Mouse (Mus musculus): ENCODE measurements around the gene Nup107.
"Not testable (repeated sequence)": the region's sequence is repeated elsewhere in the genome, so short reads cannot be mapped to it uniquely, and the experiment has no call there.

The Nup107 gene

GRCm38 (mm10) chr10:117737498-117737897 is 55.0 kb downstream of the Nup107 start:
- in situ Hi-C loops (cut with MboI): not testable (repeated sequence)

DNA sequence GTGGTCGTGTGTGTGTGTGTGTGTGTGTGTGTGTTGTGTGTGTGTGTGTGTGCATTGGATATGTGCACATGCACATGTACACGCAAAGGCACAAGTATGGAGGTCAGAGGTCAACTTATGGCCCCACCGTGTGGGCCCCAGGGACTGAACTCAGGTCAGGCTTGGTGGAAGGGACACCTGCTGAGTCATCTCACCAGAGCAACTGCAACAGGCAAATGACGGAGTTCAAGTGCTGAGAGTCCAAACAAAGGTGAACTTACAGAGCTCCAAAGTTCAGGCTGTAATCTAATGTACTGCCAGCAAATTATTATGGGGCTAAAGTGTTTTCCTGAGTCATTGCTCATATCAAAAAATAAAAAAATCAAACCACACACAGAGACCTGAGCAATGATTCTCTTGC is 55.4 kb downstream of the Nup107 start:
- in situ Hi-C loops (cut with MboI): no loop called here

DNA sequence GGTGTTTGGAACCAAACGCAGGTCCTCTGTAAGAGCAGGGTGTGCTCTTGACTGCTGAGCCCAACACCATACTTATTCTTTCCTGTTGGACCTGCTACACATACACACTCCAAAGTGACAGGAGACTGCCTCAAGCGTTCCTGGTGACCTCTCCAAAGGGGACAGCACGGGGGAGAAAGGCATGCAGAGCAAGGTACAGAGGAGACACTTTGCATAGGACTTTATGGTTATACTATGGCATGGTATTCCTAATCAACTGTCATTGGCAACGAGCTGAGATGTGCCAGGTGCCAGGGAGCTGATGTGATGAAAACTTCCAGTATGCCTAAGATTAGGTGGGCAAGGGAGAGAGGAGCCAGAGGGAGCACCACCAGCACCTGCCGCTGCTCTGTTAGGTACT is 55.9 kb downstream of the Nup107 start:
- in situ Hi-C loops (cut with MboI): no loop called here

- in situ Hi-C loops (cut with MboI): not testable (repeated sequence)
These were observed 57.1 kb downstream of the Nup107 start for GRCm38 (mm10) chr10:117735396-117735795.

DNA sequence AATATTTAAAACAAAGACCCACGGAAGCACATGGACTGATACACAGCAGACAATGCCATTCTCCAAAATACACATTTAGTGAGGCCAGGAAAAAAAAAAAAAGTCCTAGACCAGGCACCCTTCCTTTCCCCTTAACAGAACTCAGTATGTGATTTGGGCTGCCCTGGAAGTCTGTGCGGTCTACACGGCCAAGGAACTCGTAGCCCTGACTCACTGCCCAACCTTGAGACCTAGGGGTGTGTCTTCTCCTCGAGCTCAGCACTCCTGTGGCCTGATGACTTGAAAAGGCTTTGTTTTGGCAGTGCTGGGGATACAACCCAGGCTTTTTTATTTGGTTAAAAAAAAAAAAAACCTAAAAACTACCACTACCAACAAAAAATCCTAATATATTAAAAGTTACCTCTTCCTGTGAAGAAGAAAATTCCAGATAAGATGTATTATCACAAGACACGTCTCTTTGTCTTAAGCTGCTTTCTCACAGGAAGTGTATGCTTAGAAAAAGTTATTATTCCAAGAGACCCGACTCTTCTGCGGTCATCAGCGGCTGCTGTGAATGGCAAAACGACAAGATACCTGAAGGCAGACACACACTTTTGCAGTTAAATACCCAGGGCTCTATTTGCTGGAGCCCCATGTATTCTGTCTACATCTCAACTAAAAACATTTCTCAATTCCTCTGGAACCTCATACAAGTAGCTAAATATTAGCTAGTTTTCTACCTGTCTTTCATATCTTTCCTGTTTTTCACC is 58.2 kb downstream of the Nup107 start:
- in situ Hi-C loops (cut with MboI): not testable (repeated sequence)

DNA sequence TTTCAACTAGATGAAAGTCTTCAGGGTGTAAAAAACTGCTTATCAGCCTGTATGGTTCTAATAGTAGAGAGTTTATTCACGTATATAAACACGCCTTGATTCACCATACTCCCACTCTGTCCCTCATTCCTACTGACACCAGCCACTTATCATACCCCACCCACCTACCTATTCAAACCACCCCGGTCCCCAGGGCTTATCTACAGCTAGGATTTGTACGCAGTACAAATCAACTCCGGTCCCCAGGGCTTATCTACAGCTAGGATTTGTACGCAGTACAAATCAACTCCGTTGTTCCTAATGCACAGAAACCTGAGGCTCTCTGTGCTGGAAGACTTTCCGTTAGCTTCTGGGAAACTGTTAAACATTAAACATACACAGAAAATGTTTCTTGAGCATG is 58.9 kb downstream of the Nup107 start:
- in situ Hi-C loops (cut with MboI): not testable (repeated sequence)

- in situ Hi-C loops (cut with MboI): no loop called here
These were observed 59.4 kb downstream of the Nup107 start for GRCm38 (mm10) chr10:117732962-117733592.

- in situ Hi-C loops (cut with MboI): no loop called here
These were observed 60.3 kb downstream of the Nup107 start for GRCm38 (mm10) chr10:117732184-117732583.

- in situ Hi-C loops (cut with MboI): no loop called here
These were observed 61.0 kb downstream of the Nup107 start for GRCm38 (mm10) chr10:117731244-117732101.

DNA sequence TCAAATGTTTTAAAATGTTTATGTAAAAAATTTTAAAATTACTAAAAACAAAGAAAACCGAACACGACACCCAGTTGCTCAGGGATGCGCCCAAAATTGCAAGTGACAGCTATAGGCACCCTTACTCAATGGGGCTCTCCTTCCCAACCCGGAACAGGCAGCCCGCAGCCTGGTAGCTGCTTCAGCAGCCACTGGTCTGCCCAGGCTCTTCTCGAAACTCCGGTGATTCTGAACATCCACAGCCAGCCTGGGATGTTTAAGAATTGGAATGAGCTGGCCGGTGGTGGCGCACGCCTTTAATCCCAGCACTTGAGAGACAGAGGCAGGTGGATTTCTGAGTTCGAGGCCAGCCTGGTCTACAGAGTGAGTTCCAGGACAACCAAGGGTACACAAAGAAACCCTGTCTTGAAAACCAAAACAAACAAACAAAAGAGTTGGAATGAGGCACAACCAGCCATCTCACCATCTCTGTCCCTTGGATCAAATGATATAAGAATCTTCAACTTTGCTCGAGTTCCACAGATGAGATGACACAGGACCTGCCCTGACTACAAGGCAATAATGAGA is 61.8 kb downstream of the Nup107 start:
- in situ Hi-C loops (cut with MboI): no loop called here

- in situ Hi-C loops (cut with MboI): no loop called here
These were observed 62.4 kb downstream of the Nup107 start for GRCm38 (mm10) chr10:117730140-117730539.

DNA sequence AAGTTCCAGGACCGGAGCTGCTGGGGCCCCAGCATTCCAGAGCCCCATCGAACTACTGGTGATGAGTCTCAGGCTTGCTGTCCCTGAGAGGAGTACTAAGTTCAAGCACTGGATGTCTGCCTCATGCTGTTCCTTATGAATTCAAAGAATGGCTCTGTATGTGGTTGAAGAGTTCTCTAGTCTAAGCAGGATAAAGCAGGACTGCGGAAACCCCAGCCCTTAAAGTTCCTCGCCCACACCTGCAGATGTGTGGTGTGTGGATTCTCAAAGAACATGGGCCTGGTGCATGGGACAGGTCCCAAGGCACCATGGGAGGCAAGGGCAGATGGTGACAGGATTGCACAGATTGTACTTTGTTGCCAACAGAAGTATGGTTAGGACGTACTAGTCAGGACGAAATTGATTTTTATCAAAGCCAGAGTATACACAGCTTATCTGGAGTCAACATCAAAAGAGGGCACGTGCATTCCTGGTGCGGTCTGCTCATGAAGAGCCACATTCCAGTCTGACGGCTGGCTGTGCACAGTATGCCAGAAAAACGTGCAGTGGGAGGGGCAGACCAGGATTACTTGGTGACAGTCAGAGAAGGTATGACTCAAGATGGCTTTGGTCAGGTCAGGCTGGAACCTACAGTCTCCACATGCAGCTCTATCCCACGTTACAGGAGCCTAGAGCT is 63.2 kb downstream of the Nup107 start:
- in situ Hi-C loops (cut with MboI): no loop called here

DNA sequence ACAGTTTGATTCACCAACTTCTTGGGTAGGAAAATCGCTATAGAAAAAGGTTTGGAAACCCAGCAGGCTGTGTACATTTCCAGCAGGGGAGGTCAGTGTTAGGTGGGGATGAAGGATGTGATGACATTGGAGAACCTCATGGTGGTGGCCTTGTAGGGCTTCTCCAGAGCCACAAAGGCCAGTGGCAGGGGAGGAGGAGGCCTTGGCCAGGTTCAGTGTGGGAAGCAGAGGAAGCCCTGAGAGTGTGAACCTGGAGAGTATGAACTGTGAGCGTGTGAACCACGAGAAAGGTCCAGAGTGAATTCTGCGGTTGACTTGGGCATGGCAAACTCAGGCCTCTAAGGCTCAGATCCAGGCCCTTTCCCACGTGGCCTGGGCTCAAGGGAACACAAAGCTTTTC is 63.9 kb downstream of the Nup107 start:
- in situ Hi-C loops (cut with MboI): no loop called here

DNA sequence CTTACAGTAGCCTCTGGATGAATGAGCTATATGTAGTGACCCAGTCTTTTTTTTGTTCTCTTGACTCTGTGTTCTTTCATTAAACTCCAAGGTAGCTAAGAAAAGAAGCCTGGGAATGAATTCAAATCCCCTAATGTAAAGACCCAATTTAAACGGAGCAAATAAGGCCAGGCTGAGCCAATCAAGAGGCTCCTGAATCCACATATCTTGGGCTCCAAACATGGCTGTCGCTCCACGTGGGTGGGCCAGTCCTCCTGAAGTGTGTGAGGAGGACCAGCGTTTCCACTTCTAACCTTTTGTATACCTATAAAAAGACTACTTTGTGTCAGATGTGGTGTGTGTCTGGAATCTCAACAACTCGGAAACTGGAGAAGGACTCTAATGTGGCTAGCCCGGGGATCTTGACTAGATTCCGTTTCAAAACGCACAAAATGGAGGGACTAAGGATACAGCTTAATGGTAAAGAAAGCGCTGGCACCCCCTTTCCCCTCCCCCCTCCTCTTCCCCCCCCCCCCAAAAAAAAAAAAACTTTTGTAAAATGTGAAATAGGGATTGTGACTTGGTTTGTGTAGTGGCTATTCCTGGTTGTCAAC is 64.9 kb downstream of the Nup107 start:
- in situ Hi-C loops (cut with MboI): no loop called here

DNA sequence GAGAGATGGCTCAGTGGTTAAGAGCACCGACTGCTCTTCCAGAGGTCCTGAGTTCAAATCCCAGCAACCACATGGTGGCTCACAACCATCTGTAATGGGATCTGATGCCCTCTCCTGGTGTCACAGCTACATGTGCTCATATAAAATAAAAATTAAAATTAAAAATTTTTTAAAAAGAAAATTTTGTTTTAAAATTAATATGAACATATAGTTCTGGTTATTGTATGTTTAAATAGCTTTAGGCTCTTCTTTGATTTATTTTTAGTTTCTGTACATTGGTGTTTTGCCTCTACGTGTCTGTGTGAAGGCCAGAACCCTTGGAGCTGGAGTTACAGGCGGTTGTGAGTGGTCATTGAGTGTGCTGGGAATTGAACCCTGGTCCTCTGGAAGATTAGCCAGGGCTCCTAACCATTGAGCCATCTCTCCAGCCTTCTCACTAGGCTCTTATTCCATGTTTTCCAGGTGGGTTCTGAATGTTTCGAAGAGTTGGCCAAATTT is 65.6 kb downstream of the Nup107 start:
- in situ Hi-C loops (cut with MboI): no loop called here

- in situ Hi-C loops (cut with MboI): no loop called here
These were observed 66.2 kb downstream of the Nup107 start for GRCm38 (mm10) chr10:117726350-117726749.

GRCm38 (mm10) chr10:117725671-117726070 is 66.8 kb downstream of the Nup107 start:
- in situ Hi-C loops (cut with MboI): no loop called here

GRCm38 (mm10) chr10:117724804-117725361 is 67.6 kb downstream of the Nup107 start:
- in situ Hi-C loops (cut with MboI): no loop called here

DNA sequence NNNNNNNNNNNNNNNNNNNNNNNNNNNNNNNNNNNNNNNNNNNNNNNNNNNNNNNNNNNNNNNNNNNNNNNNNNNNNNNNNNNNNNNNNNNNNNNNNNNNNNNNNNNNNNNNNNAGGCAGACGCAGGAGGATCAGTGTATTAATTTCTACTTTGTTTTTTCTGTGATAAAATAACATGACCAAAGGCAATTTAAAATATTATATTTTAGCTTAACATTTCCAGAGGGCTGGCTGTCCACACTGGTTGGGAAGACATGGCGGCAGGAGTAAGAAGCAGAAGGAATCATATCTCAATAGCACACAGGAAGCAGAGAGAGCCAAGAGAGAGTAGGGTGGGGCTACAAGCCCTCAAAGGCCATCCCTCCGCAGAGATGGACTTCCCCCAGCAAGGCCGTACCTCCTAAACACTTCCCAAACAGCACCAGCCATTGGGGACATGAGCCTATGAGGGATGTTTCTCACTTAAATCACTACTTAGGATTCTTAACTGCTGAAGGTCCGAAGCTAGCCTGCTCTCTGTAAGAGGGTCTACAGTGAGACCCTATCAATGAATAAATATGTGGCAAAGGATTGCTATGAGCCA is 68.3 kb downstream of the Nup107 start:
- in situ Hi-C loops (cut with MboI): no loop called here
